Mouse (Mus musculus) heart, adult 2 months (tissue): ENCODE results near the gene Itgb8. TPM values are rescaled to one million over a fixed set of nuclear protein-coding genes. Genes with fewer than 3 reads are reported as not detected.
A peak's percentile ranks its signal among the peaks of the same experiment; 100 is the strongest.

ENCODE experiments used
- DNase-seq, 2 experiments: peaks; one replicate each; pipeline ENCODE4 v3.0.0; 2021
- H3K27ac ChIP-seq: fragments of 200-600 bp; 2 replicates; pipeline ENCODE4 v1.8.1; 2022
- H3K27me3 ChIP-seq: fragments of 200-500 bp; 2 replicates; pipeline ENCODE4 v1.6.1; 2012; ENCODE audit warnings: mild to moderate bottlenecking, low read length, inconsistent platforms, mixed read lengths; ENCODE audit not compliant: control insufficient read depth, insufficient read depth
- H3K36me3 ChIP-seq: fragments of 200-500 bp; 2 replicates; pipeline ENCODE4 v1.6.1; 2012; ENCODE audit warnings: low read length, inconsistent platforms; ENCODE audit not compliant: control insufficient read depth, insufficient read depth
- H3K4me1 ChIP-seq: fragments of 200-500 bp; 2 replicates; pipeline ENCODE4 v1.6.1; 2011; ENCODE audit warnings: low read length; ENCODE audit not compliant: control insufficient read depth, insufficient read depth
- H3K4me3 ChIP-seq: fragments of 200-600 bp; 2 replicates; pipeline ENCODE4 v1.8.1; 2022
- H3K79me2 ChIP-seq: fragments of 200-500 bp; replicated peaks from 2 replicates; pipeline ENCODE4 v1.6.1; 2012; ENCODE audit warnings: mild to moderate bottlenecking, inconsistent platforms, low read length, moderate library complexity, mixed read lengths; ENCODE audit not compliant: control insufficient read depth, insufficient read depth
- H3K9ac ChIP-seq: fragments of 200-500 bp; 2 replicates; pipeline ENCODE4 v1.6.1; 2012; ENCODE audit warnings: low read depth, mild to moderate bottlenecking, control low read depth, inconsistent platforms, low read length, mixed read lengths
- CTCF ChIP-seq: fragments of 200-600 bp; IDR thresholded peaks from 2 replicates; pipeline ENCODE4 v1.8.1; 2022; ENCODE audit warnings: antibody characterized with exemption, mild to moderate bottlenecking, moderate library complexity
- EP300 ChIP-seq: fragments of 200-500 bp; IDR thresholded peaks from 2 replicates; pipeline ENCODE4 v1.6.1; 2011; ENCODE audit warnings: low read depth, low read length, control low read depth; ENCODE audit not compliant: insufficient read depth
- POLR2A ChIP-seq: fragments of 200-500 bp; IDR thresholded peaks from 2 replicates; pipeline ENCODE4 v1.6.1; 2011; ENCODE audit warnings: mild to moderate bottlenecking, low read depth, low read length, control low read depth; ENCODE audit not compliant: insufficient read depth
- WGBS: fragments of 180-500 bp; shearing (Covaris S2); methylation state at CpG from one replicate; pipeline ENCODE4 v1.1.7; 2018; 5-methylcytosine and 5-hydroxymethylcytosine counted together
- intact Hi-C: fragments of 180-260 bp; cut with DNase I; formaldehyde crosslinking; loops from one replicate; pipeline ENCODE4 v1.15.1; 2025
- polyA plus RNA-seq: library from polyadenylated mRNA; depleted of rRNA; stranded (reverse); fragments of >200 nt; gene quantifications from 2 replicates; pipeline ENCODE4 v1.2.3, GENCODE M21; 2012
- total RNA-seq, 2 experiments: library from RNA; stranded (reverse); gene quantifications; 2 replicates each; pipeline ENCODE4 v1.2.3; 2021

Gene Itgb8
- total and polyA plus RNA-seq, 3 experiments = 0.51 to 1.4 (median 1.0) TPM

DNA sequence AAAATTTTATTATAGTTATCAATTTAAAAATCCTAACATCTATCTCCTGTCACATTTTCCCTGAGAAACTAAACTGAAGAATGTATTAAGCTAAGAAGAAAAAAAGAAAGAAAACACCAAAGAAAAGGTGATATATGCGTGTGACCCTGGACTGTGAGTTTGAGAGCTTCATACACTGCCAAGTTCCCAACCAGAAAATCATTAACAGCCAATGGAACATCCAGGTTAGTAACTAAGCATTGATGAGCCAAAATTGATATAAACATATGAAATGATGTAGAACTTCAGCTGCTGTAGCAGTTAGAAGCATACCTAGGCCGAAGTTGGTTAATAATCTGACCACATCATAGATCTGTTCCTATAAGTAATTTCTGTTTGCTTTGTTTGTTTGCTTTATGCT lies 6.8 kb downstream of the Itgb8 start:
- Histone ChIP-seq H3K9ac (no peak overlapping the region), H3K36me3 (no peaks in the 10 kb centered on the region), H3K4me1 (no peaks in the 10 kb centered on the region), H3K27ac (no peak overlapping the region), H3K4me3 (no peak overlapping the region), H3K79me2 (no peaks in the 10 kb centered on the region), H3K27me3 (no peaks in the 10 kb centered on the region)
- WGBS = 83% methylated on average over 2 of the region's 2 CpGs
- intact Hi-C loops = no loop called here
- no peak for DNase-seq
- TF ChIP-seq POLR2A = no peak
- no peak for TF ChIP-seq CTCF
- no peak for TF ChIP-seq EP300

DNA sequence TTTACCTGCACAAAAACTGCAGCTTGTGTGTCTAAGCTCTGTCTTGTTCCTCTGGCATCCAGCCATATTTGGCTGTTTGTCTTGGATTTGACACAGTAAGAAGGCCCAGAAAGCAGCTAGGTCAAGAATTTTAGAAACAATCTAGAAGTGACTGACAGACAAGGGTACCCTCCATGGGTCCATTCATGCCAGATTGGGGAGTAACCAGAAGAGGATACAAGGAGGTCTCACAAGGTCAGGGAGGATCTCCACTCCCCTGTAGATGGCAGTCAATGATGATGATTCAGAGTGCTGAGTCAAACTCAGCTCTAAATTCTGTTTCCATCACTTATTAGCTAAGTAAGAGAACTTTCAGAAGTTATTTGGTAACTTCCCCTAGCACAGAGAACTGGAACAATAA lies 8.2 kb downstream of the Itgb8 start:
- H3K9ac ChIP-seq = no peak overlapping the region
- no peaks in the 10 kb centered on the region for H3K27me3 ChIP-seq
- H3K27ac ChIP-seq = no peak overlapping the region
- no peak overlapping the region for H3K4me3 ChIP-seq
- TF ChIP-seq CTCF (no peak), EP300 (no peak), POLR2A (no peak)
- intact Hi-C loops = no loop called here
- H3K36me3 ChIP-seq = no peaks in the 10 kb centered on the region
- H3K79me2 ChIP-seq = no peaks in the 10 kb centered on the region
- H3K4me1 ChIP-seq = no peaks in the 10 kb centered on the region
- peak in 1 of 2 experiments; percentile 4 for DNase-seq

DNA sequence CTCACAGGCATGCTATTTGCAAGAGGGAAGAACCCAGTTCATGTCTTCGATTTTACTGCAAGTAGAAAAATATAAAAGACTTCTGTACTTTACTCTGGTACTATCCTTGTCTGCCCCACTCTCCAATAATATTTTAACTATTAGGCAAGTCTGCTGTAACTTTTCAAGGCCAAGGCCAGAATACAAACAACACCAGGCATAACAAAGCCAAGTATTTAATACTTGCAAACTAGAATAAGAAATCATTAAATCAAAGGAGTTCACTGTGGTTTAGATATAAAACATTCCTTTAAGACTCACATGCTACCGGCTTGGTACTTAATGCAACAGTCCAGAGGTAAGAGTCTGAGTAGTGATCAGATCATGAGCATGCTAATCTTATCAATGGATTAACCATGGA lies 9.0 kb downstream of the Itgb8 start:
- Histone ChIP-seq H3K27ac (no peak overlapping the region), H3K79me2 (no peaks in the 10 kb centered on the region), H3K27me3 (no peaks in the 10 kb centered on the region), H3K4me1 (no peaks in the 10 kb centered on the region), H3K36me3 (no peaks in the 10 kb centered on the region), H3K9ac (no peak overlapping the region), H3K4me3 (no peak overlapping the region)
- no peak for DNase-seq
- intact Hi-C loops = no loop called here
- 73% methylated on average over 2 of the region's 2 CpGs for WGBS
- TF ChIP-seq POLR2A = no peak
- TF ChIP-seq EP300 = no peak
- no peak for TF ChIP-seq CTCF

DNA sequence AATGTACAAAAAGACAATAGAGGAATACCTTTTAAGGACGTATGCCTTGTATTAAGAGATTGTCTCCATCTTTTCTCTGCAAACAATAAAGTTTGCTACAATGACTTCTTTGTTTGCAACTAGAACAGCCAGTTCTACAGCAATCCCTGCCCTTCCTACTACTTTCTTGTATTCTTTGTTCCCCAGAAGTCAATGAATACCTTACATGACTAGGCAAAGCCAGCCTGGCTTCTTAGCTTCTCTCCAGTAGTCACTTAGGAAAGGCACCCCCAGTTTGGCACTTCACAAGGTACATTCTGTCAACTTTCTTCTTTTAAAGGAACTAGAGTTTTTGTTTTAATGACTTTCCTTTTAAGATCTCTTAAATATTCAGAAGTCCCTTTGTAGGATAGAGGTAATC lies 10.7 kb downstream of the Itgb8 start:
- no peaks in the 10 kb centered on the region for H3K36me3 ChIP-seq
- H3K9ac ChIP-seq = no peak overlapping the region
- no peaks in the 10 kb centered on the region for H3K27me3 ChIP-seq
- no peak overlapping the region for H3K4me3 ChIP-seq
- DNase-seq = no peak
- no peak overlapping the region for H3K27ac ChIP-seq
- no peaks in the 10 kb centered on the region for H3K79me2 ChIP-seq
- H3K4me1 ChIP-seq = no peaks in the 10 kb centered on the region
- 87% methylated on average over 1 of the region's 1 CpGs for WGBS
- TF ChIP-seq EP300 = no peak
- TF ChIP-seq POLR2A = no peak
- no peak for TF ChIP-seq CTCF
- intact Hi-C loops = no loop called here

DNA sequence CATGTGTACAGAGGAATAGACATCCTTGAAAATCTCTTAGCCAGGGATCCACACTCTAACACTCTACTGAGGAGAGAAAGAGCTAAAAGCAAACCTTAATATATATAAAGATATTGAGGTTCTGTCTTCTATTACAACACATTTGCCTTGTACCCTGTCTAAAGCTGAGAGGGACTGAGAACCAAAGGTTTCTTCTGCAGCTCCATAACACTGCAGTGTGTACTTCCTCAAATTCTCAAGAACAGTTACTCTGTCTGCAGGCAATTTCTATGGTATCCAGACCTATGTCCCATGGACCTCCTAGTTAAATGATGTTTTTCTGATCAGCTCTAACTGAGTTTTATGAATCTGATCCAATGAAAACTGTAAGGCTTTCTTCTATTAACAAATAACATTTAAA lies 13.9 kb downstream of the Itgb8 start:
- H3K27me3 ChIP-seq = no peaks in the 10 kb centered on the region
- TF ChIP-seq POLR2A (no peak), CTCF (no peak)
- no peaks in the 10 kb centered on the region for H3K4me1 ChIP-seq
- H3K27ac ChIP-seq = no peak overlapping the region
- no peaks in the 10 kb centered on the region for H3K36me3 ChIP-seq
- no peak for DNase-seq
- H3K4me3 ChIP-seq = no peak overlapping the region
- intact Hi-C loops = no loop called here
- no peaks in the 10 kb centered on the region for H3K79me2 ChIP-seq
- H3K9ac ChIP-seq = no peak overlapping the region

DNA sequence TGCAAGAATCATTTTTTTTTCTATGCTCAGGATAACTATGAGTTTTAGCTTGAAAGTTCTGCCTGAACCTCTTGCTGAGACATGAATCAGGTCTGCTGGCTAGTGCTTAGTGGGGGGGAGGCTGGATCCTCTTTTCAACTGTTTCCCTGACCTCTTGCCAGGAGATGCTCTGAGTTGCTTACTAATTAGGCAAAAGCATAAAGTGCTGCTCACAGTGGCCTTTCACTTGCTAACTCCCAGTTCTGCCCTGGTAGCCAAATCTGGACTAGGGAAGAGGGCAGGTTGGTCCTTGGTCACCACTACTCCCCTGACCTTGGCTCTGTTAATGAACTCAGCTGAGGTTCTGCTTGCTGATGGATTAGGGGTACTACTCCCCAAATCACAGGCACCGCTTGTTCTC lies 19.2 kb downstream of the Itgb8 start:
- Histone ChIP-seq H3K4me3 (no peak overlapping the region), H3K36me3 (no peaks in the 10 kb centered on the region), H3K9ac (no peak overlapping the region), H3K27ac (no peak overlapping the region), H3K4me1 (no peaks in the 10 kb centered on the region), H3K79me2 (no peaks in the 10 kb centered on the region), H3K27me3 (no peaks in the 10 kb centered on the region)
- no peak for TF ChIP-seq POLR2A
- no peak for TF ChIP-seq CTCF
- no peak for TF ChIP-seq EP300
- no peak for DNase-seq
- 85% methylated on average over 1 of the region's 1 CpGs for WGBS
- intact Hi-C loops = no loop called here

DNA sequence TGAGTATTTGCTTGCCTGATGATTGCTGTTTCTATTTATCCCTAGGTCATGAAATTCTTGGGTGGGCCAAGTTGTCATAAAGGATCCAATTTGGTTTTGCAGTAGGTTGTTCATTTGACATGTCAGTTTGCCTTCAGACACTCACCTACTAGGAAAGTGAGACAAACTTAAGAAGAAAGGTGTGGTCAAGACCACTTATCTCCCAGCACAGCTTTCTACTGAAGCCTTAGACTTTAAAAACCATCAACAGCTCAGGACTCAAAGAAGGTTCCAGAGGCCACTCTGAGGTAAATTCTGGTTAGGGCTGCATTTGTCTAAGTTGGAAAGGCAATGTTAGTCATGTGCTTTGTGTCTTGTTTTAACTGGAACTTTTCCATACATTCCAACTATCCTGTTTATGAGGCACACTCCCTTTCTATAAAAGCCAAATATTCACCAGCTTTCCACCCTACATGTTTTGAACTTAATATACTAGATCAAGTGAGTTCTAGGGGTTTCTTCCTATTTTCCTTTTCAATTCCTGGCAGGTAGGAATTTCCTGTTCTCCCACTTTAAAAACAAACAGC lies 20.8 kb downstream of the Itgb8 start:
- no peaks in the 10 kb centered on the region for H3K36me3 ChIP-seq
- intact Hi-C loops = no loop called here
- H3K27ac ChIP-seq = no peak overlapping the region
- TF ChIP-seq CTCF = no peak
- TF ChIP-seq POLR2A = no peak
- H3K9ac ChIP-seq = no peak overlapping the region
- H3K79me2 ChIP-seq = no peaks in the 10 kb centered on the region
- no peaks in the 10 kb centered on the region for H3K27me3 ChIP-seq
- no peak for DNase-seq
- no peaks in the 10 kb centered on the region for H3K4me1 ChIP-seq
- no peak overlapping the region for H3K4me3 ChIP-seq
